Mouse (Mus musculus): ENCODE measurements around the gene Sh3bgrl2.

DNA sequence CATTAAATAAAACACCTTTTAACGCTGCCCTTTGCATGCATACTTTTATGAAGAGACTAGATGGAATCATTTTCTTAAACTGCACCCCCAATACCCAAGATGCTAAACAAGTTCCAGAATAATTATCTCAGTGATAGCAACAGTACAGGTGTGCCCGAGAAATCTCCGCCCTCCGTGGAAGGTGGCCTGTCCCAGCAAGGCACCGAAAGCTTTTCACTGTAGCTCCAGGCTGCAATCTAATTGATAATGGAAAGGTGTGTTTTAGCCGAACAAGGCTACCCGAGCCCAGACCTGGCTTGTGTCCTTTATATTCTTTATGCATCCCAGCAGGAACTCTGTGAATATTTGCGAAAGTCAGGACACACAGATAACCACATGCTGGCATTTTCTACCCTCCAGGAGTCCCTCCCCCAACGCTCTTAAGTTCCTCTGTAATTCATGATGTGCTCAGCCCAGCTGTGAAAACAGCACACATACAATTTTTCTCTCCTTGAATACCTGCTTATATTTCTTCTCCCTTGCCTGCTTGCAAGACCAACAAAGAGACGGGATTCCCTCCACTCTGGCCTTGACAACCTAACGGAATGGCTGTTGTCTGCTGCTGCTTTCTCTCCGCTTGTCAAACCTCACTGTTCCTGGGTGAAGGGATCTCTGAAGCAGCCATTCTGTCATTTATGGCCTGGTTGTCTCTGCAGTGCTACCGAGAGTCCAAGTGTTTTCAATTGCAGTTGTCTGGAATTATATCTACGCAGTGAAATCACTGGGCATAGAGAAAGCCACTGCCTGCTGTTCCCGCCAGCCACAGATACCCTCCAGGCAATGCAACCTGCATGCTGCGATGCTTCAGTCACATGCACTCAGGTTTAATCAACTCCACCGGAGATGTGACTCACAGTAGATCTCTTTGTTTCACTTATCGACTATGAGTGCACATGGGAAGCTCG, 80.8 kb downstream of the Sh3bgrl2 start:
- TF ChIP-seq CTCF (IDR thresholded peaks at IDR 0.05) (no peak), EP300 (IDR thresholded peaks at IDR 0.05) (no peak)
